Mouse (Mus musculus): Measurements from ENCODE around the gene Flnc.
"Not testable (repeated sequence)": the region's sequence is repeated elsewhere in the genome, so short reads cannot be mapped to it uniquely, and the experiment has no call there.

The Flnc gene

DNA sequence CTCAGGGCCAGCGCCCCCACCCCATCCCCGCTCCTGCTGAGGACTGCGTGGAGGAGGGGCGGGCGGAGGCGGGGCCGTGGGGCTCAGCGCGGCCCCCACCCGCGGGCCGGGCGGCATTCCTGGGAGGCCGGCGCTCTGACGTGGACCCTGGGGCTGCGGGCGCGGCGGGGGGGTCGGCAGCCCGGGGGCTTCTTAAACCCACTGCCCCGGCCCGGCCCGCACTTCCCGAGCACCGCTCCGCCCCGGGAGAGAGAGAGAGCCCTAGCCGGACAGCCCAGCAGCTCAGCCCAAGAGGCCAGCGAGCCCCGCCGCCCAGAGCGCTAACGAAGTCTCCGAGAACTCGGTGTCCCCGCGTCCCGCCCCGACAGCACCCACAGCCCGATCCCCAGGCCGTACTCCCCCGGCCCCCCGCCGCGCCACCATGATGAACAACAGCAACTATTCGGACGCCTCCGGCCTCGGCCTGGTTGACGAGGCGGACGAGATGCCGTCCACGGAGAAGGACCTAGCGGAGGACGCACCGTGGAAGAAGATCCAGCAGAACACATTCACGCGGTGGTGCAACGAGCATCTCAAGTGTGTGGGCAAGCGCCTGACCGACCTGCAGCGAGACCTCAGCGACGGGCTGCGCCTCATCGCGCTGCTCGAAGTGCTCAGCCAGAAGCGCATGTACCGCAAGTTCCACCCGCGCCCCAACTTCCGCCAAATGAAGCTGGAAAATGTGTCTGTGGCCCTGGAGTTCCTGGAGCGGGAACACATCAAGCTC lies at the start of gene Flnc:
TSS of gene Flnc (plus strand) at position 219 of the 766 bp plus-strand sequence.
- peak in 1 of 2 experiments; percentile 21 for DNase-seq

DNA sequence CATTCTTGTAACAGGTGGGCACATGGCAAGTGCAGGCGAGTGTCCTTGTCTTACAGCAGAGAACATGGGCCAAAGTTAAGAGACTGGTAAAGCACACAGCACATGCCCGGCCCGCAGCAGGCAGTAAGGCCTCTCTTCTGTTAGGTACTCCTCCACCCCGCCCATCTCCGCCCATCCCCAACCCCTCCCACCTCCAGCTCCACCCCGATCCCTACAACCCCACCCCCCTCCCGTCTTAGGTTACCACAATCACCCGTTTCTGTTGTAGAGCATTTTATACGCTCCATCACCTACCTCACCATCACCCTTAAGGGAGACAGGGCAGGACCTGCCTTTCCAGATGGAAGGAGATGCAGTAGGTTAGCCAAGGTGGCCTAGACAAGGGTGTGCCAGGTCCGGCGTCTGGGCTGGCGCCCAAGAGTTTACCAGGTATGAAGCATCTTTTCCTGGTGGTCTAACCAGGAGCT lies 45.0 kb upstream of the Flnc start, which contains the start of gene Opn1sw:
TSS of gene Opn1sw (minus strand) at position 417 of the 467 bp plus-strand sequence.
- DNase-seq: peak; percentile 24 to 62

DNA sequence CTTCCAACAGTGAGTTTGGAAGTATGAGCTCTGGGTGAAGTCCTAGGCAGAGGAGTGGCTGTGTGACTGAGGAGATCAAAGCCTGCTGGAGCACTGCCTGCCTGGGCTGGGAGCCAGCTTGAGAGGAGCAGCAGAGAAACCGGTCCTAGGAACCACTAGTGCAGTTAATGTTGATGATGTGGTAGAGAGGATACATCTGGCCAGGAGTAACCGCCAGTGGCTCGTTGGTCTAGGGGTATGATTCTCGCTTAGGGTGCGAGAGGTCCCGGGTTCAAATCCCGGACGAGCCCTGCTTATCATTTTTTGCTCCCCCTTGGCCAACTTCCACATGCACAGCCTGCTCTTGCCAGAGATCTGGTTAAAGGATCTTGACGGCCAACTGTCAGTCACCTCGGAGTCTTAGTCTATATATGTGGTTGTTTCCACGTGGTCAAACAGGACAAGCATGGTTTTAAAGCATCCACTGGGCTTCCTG lies 44.4 kb upstream of the Flnc start:
- peak; percentile 90 to 91 for DNase-seq

DNA sequence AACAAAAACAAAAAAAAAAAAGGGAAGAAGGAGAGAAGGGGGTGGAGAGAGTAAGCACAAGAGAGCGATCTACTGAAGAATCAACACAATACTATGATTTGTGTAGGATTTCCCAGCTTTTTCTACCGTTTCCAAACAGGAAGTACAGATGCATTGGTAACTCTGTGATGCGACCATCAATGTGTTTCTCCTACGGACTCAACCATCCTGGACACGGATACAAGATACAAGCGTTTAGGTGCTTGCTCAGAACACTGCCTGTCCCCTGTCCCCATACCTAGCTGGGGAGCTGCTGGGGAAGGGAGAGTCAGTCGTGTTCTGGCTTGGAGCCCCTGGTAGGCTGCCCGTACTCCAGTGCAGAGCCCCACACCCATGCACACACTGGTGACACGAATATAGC lies 43.6 kb upstream of the Flnc start:
- no peak for DNase-seq

DNA sequence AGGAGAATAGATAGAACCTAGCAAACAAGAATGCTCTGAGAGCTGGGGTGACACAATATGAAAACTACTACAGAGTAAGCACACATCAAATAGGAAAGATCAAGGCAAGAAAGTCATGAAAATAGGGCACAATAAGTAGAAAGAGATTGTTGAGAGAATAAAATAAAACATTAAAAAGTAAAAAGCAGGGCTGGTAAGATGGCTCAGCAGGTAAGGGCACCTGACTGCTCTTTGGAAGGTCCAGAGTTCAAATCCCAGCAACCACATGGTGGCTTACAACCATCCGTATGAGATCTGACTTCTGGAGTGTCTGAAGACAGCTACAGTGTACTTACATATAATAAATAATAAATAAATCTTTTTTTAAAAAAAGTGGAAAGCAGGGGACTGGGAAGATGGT lies 42.6 kb upstream of the Flnc start:
- DNase-seq: not testable (repeated sequence)

DNA sequence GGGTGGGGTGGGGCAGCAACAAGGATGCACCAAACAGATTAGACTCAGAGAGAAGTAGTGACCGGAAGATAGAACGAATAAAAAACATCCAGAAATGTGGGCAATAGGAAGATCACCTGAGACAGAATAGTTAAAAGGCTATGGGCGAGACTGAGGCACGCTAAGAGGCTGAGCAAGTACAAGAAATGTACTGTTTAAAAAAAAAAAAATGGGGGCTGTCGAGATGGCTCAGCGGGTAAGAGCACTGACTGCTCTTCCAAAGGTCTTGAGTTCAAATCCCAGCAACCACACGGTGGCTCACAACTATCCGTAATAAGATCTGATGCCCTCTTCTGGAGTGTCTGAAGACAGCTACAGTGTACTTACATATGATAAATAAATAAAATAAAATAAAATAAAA lies 41.8 kb upstream of the Flnc start:
- DNase-seq: not testable (repeated sequence)

DNA sequence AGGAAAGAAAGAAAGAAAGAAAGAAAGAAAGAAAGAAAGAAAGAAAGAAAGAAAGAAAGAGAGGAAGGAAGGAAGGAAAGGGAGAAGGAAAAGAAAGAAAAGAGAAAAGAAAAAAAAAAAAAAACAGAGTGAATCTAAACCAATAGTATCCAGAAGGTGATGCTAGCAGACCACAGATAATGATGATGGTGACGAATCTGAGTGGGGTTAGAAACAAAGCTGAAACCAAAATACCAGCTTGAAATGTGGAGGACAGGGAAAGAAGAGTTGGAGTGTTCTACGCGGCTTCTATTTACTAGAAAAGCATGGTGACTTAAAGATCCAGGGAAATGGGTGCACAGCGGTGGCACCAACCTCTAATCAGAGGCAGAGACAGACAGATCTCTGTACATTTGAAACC lies 41.3 kb upstream of the Flnc start:
- DNase-seq: no peak

DNA sequence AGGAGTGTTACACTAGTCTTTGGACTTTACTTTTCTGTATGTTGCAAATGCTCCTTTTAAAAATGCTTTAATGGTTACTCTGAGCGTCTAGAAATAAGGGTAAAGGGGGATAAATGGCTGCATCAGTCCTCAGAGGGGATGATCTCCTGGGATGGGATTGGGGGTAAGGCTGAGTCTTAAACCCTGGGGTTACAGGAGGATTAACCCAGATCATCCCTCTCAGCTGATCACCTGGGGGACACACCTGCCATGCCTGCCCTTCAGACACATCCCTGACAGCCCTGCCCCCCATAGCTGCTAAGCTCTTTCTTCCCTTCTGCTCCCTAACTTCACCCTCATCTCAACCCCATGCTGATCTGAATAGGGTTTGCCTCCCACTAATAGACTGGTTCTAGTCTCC lies 38.8 kb upstream of the Flnc start:
- no peak for DNase-seq

DNA sequence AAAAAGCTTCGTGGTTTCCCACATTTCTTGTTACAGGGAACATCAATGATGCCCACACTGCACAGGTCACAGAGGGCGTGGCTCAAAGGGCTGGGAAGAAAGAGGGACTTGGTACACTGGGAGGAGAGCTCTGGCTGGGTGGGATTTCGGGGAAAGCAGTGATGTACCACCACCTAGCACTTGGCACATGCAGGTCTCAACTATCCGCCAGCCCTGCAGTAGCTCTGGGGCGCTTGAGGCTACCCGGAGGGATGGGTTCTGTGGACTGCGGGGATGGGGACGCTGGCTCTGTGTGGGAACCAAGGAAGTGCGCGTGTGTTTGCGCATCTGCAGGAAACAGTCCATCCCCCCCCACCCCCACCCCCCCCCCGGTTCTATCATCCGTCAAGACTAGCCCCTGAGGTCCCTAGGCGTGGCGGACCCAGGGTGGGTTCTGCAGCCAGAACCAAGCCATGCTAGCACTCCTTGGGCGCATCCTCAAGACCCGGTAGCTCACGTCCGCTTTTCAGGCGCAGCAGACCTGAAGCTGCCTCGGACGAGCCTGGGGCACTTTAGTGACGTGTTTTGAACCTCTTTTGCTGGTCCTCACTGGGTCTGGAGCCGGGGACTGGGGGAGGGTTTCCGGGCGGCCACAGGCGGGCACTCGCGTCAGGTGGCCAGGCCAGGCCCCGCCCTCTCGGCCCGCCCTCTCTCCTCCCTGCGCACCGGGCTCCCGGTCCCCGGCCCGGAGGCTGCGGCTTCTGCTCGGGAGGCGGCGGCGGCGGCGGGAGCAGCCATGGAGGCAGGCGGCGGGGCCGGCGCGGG lies 36.9 kb upstream of the Flnc start, which contains the start of gene Ccdc136:
TSS of gene Ccdc136 (plus strand) at position 400 of the 804 bp plus-strand sequence.
- DNase-seq: peak; percentile 80 to 92

DNA sequence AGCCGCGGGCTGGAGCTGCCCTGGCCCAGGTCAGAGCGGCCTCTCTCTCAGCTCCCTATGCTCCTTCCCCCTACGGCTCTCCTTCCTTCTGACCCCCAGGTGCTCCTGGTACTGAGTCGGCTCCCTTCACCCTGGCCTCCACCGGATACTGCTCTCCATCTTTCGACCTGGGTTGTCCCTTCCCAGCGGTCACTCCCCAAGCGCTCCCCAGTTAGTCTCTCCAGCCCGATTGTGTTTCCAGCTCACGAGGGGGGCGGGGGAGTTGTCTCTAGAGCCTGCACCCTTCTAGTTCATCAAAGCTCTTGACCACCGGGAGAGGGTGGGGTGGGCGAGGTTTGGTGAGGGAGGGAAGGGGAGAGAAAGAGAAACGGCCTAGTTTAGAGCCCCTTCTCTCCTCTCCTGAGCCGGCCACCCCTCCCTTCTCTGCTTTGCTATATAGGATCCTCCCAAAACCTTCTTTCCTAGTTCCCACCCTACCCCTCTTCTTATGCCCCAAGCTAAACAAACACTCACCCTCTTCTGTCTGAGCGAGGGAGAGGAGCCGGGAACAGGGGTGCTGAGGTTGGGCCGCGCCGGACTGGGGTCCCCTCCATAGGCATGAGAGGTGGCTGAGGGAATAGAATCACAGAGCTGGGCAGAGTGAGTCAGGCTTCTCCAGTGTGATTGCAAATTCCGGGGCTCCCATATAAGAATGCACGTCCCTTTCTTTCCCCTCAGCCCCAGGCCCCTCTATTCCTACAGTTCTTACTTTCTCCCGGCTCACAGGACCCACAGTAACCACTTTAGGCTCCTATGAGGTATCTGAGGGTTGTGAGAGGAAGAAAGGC lies 36.1 kb upstream of the Flnc start:
- peak in 1 of 2 experiments; percentile 4 for DNase-seq

DNA sequence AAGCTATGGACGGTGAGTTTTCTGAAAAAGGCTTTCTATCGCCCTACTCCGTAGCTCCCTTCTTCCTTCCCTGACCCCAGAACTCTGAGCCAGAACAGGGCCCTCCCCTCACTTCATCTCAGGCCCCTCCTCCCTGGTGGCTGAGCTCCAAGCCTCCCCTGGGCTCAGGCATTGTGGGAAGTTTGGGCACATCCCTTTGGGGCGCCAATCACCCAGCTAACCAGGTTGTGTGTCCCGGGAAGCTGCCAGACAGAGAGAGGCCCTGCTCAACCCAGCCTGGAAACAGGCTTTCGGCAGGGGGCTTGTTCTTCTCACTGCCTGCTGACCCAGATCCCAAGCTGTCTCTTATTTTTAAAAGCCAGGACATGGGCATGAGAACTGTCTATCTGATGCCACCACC lies 35.5 kb upstream of the Flnc start:
- peak in 1 of 2 experiments; percentile 5 for DNase-seq

DNA sequence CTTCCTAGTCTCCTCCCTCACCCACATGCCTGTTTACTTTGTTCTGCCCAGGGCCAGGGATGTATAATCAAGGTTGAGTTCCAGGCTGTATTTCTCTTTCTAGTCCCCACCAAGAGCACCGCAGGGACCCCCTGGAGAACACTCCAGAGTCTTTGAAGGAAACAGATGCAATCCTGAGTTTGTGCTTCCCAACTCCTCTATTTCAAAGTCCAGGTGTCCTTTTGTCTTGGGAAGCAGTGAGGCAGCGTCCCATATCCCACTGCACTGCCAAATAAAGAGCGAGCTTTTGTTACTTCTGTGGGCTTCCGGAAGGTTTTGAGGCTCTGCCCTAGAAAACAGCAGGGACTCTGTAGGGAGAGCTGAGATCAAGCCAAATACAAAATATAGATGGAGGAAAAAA lies 33.2 kb upstream of the Flnc start:
- no peak for DNase-seq

DNA sequence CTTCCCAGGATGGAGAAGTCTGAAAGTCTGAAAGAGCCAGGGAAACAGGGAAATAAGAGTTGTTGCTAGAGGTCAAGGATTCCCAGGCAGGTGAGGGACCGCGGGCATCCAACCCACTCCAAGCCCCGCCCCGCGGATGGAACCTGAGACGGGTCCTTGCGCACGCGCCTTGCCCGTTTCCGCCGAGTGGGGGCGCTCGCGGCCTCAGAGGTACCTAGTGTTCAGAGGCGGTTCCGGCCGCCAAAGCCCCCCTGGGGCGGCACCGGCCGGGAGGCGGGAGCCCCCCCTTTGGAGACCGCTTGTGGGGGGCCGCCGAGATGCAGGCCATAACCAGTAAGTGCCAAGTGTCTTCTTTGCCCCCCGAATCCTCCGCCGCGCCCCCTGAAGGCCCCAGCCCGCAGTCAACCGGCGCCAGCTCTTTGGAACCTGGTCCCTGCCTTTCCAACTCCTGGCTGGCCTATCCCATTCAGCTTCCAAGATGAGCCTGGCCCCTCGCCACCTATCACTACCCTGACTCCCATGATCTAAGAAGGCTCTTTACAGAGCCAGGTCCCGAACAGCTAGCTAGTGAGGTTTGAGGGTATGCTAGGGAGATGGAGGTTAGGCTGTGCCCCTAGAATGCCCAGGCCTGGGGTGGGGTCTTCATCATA lies 30.2 kb upstream of the Flnc start:
- DNase-seq: peak in 1 of 2 experiments; percentile 12

DNA sequence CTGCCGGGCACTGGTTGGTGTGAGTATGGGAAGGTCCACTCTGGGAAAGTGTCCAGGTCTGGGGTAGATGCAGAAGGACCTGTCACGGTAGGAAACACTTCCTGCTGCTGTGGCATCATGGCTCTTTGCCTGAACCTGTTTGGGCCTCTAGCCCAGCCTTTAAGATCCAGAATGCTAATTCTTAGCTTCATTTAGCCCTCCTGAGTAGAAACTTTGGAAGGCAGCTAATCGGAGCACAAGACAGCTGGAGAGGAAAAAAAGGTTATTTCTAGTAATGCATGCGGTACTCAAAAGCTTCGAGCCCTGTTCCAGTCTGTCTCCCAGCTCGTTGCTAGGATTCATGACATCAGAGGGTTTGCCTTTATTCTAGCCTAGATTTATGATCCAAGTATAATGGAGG lies 26.6 kb upstream of the Flnc start:
- no peak for DNase-seq

DNA sequence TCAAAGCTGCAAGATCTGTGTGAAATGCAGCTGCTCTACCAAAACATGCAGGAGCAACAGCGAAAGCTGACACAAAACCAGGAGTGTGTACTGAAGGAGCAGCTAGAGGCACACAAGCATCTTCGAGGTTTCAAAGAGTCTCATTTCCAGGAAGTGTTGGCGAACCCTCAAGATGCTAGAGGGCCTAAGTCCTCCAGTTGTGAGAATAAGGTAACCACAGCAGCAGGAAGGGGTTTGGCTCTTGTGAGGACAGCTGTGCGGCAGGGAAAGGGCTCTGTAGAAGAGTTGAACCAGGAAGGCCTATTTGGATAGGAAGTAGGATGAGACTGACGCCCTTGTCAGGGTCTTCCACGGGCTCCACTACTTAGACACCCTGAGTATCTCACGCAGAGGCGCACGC lies 17.6 kb upstream of the Flnc start:
- no peak for DNase-seq

DNA sequence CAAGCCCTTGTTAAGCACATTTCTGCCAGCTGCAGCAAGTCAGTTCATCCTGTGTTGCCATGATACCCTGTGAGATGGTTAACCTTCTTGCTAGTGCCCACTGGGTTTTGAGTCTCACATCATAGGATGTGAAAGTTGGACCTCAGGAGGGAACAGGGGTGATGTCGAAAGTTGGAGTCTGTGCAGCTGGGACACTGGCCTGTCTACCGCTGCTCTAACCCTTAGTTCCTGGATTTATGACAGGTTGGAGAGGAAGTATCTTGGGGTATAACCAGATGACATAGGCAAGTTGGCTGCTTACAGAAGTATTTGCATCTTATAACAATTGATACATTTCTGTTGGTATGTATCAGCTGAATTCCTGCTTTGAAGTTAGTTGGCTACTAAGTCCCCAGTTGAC lies 12.5 kb upstream of the Flnc start:
- no peak for DNase-seq

DNA sequence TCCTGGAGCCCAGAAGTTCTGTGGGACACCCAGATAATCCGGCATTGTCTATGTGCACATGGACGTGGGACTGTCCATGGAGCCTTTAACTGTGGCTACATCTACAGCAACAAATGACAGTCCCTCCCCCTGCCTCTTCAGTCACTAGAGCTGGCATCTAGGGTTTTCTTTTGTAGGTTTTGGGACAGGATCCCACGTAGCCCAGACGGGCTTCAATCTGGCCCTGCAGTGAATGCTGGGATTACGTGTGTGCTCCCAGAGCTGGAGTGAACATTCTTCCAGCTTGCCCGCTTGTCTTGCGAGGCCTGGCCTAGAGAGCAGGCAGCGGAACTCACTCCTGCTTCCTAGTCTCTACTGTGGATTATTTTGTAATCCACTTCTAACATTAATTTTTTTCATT lies 7.9 kb upstream of the Flnc start:
- no peak for DNase-seq

DNA sequence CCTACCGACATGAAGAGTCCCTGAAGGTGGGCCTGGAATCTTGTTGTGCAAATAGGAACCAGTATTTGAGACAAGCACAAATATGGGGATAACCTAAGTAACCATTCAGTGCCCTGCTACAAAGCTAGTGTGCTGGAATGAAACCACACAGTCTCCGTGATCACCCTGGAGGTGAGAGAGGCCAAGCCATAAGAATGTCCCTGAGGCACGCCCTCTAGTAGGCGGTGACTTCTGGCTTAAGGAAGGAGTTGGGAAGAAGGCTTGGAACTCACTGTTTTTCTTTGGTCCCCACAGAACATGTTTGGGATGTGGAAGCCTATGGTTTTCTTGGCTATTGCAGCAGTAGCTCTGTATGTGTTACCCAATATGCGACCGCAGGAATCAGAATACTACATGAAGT lies 6.7 kb upstream of the Flnc start:
- no peak for DNase-seq

DNA sequence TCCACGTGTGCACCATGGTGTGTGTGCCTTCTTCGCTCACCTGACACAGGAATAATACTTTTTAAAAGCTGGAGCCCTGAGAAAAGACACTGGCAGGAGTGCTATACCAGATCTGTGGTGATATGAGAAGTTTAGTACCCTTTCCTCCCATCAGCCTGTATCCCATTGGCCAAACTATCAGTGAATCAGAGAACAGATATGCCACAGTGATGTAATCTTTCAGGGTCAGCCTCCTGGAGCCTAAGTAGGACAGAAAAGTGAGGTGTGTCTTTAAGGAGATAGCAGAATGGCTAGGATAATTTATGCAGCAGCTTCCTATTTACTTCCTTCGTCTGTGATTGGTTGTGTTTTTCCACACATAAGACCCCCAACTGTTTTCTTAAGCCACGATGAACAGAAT lies 4.9 kb upstream of the Flnc start:
- no peak for DNase-seq

DNA sequence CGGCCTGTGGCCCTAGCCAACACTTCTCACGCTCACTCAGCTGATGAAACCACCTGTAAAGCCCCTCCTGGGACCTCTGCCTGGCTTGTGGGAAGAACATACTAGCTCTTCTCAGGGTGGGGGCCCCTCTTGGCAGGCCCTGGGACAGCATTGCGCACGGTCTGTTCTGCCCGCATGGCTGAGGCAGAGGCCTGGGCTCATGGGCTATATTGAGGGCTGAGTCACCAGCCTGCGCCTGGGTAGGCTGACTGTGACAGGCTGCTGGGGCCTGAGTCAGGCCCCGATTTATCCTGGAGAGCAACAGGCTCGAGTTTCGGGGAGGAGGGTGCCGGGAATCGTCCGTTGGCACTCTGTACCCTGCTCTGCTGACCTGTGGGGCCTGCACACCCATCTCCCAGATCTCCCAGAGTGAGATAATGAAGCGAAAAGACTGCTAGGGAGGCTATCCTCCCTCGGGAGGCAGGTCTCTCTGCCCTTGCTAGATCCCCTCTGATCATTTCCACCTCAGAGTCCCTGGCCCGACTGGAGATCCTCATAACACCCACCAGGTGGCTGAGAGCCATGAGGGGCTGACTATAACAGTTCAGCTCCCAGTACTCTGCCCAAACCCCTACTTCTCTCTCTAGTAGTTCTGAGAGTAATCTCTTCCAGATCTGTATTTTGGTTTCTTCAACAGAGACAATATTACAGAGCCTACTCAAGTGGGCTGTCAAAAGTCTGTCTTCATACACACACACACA lies 2.2 kb upstream of the Flnc start:
- no peak for DNase-seq

DNA sequence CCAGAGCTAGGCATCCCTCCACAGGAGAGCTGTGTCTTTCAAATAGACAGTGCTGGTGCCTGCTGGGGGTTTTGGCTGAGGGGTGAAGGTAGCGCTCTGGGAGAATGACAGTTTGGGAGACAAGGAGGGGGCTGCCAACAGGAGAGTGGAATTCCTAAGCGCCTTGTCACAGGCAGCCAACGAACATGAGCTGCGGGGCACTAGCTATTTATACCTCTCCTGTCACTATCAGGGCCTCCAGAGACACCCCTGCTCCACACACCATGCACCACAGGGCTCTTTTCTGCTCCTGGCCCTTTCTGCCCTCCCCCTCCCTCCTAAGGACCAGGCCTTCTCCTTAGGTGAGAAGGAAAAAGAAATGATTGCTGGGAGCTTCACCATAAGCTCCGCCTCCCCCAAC lies 1.6 kb upstream of the Flnc start:
- no peak for DNase-seq

DNA sequence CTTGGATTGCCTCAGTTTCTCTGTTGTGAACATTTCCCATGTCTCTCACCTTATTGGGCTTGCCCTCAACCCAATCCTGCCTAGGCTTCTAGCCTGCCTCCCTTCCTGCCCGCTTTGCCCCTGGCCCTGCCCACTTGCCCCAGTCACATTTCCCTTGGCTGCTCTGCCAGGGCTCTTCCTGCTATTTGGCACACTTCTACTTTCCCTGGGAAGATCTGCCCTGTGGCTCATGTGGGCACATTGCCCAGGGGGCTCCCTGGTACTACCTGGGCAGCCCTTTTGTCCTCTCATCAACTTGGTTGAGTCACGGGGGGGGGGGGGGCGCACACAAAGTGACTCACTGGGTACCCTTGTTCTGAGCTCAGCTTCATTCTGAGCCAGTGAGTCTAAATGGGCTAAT lies 900 bp upstream of the Flnc start:
- no peak for DNase-seq
